Mouse (Mus musculus) small intestine, adult 2 months (tissue): ENCODE measurements around the gene Plxnb1.

Source experiments
- CTCF ChIP-seq: fragments of 200-500 bp; IDR thresholded peaks from 2 replicates; pipeline ENCODE4 v1.5.1; 2012; ENCODE audit warnings: low read depth, mild to moderate bottlenecking, control low read depth, inconsistent platforms, low read length, moderate library complexity, mixed read lengths; ENCODE audit not compliant: insufficient replicate concordance, insufficient read length; ENCODE audit errors: extremely low read depth
- POLR2A ChIP-seq: fragments of 200-500 bp; IDR thresholded peaks from 2 replicates; pipeline ENCODE4 v1.6.1; 2012; ENCODE audit warnings: low read depth, mild to moderate bottlenecking, control low read depth, inconsistent platforms, low read length, moderate library complexity

DNA sequence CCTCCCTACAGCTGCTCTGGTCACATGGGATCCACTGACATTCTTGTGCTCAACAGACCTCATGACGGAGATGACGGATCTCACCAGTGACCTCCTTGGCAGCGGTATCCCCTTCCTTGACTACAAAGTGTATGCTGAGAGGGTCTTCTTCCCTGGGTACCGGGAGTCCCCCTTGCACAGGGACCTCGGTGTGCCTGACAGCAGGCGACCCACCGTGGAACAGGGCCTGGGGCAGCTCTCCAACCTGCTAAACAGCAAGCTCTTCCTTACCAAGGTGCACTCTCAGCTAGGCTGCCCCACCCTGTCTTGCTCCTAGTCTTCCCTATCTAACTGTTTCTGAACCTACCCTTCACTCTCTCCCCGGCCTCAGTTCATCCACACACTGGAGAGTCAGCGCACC lies 16.4 kb downstream of the Plxnb1 start:
- TF ChIP-seq CTCF (no peak), POLR2A (no peak)
